Mouse (Mus musculus) right cerebral cortex, adult 18-20 months (tissue): Measurements from ENCODE around the gene Arhgap25.

Experiments
- DNase-seq: peaks from one replicate; pipeline ENCODE4 v3.0.0; 2022; ENCODE audit warnings: mixed read lengths

The Arhgap25 gene

GRCm38 (mm10) chr6:87436745-87437144 is 96.3 kb downstream of the Arhgap25 start:
- DNase-seq = no peak

- no peak for DNase-seq
Measured at GRCm38 (mm10) chr6:87435791-87436190, 97.3 kb downstream of the Arhgap25 start.

DNA sequence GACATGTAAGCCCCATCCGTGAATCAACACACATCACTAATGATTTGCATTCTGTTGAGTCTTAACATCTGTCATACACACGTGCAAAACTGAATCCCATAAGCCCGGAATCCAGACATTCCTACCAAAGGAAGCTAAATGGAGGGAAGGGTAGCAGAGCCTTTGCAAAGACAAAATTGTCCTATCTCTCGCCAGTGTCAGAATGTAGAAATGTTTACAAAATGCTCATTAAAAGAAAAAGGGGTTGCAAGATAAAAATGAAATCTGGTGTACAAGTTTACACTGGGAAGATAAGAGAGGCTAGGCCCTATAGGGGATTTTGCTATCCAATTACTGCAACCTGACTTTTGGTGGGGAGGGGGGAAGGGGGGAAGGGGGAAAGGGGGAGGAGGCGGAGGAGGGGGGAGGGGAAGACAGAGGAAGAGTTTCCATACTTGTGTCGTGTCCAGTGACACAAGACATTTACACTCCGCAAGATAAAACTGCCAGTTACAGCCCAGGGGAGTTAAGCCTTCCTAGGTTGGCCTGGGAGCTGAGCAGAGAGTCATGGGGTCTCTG is 104.5 kb downstream of the Arhgap25 start, which contains the start of gene Bmp10:
Gene Bmp10, plus strand, starts transcription at position 508 of the 558 bp plus-strand sequence.
- DNase-seq = no peak

DNA sequence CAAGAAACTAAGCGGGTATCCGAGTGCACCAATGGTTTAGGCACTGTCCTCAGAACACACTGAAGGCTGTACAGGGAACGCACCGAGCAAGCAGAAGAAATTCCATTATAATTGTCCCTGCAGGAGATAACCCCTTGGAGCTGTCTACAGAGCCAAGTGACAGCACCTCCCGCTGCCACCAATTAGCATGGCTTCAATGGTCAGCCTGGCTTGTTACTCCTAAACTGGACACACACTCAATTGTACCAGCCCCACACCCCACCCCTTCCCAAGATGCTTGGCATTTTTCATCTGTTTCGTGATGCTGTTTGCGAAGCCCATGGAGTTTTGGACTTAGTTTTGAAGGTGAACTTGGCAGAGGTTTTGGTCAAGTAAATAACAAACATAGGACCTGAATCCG is 105.4 kb downstream of the Arhgap25 start:
- no peak for DNase-seq

DNA sequence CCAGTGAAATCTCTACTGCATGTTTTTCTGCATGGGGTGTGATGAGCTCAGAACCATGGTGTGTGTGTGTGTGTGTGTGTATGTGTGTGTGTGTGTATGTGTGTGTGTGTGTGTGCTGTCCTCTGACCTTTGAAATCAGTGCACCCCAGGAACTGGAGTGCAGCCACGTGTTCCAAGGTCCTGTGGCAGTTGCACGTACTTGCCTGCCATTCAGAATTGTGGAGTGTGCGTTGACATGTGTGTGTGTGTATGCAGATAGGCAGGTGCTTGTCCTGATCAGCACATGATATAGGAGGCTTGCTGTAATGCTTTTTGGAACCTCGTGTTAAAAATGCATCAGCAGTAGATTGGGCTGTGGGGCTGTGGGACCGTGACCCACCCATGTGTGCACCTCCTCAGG is 106.1 kb downstream of the Arhgap25 start:
- DNase-seq = no peak

DNA sequence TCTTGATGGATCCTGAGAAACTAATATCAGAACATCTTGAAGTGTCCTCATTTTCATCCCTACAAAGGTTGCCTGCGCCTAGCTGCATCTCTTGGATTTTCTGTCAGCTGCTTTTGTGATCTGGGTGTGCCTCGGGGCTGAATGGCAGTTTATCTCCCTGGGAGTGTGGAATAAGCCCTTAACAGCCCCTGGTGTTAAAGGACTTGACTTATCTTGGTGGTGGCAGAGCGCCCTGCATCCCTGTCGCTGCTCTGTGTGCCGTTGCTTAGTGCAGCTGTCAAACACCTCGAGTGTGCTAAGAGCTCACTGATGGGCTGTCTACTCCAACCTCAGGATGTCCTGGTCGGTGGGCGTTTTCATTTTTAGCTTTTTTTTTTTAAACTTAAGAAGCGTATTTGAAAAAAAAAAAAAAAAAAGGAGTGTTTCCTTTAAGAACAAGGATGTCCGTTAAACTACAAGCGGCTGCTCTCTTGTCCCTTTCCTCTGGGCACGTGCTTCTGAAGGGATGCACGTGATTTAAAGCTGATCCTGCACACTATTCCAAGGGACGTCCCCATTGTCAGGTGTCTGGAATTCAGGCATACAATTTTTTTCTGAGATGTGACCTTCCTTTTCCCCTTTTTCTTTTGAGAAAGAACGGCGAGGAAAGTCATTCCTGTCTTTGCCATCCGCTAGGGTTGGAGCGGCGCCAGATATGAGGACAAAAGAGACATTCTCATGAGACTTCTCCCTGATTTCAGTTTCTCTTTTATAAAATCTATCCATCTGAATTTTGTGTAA is 108.8 kb downstream of the Arhgap25 start:
- no peak for DNase-seq

- DNase-seq = no peak
Measured at GRCm38 (mm10) chr6:87422304-87422703, 110.8 kb downstream of the Arhgap25 start.

- DNase-seq = no peak
Measured at GRCm38 (mm10) chr6:87412011-87412410, 121.0 kb downstream of the Arhgap25 start.
